Mouse (Mus musculus): ENCODE results near the gene Fam84b.

The Fam84b gene

GRCm38 (mm10) chr15:60832586-60832985 is 21.0 kb downstream of the Fam84b start:
- DNase-seq (ENCODE audit: low spot score in 2 of 2): no peak

DNA sequence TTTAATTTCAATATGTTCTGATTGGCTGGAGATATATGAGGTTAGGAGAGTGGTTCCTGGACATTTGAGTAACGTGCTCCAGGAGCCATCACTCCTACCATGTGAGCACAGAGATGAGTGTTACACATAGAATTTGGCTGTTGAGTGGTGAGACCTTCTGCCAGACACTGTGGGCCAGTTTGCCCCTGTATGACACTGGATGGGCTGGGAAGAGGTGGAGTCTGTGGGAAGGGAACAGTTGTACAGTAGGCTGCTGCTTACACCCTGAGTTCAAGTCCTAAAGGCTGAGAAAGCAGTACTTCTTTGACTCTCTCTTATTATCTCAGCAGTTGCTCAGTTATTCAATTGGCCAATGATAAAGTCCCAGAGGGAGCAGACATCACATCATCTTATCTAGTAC is 27.4 kb downstream of the Fam84b start:
- DNase-seq (ENCODE audit: low spot score in 2 of 2): no peak

DNA sequence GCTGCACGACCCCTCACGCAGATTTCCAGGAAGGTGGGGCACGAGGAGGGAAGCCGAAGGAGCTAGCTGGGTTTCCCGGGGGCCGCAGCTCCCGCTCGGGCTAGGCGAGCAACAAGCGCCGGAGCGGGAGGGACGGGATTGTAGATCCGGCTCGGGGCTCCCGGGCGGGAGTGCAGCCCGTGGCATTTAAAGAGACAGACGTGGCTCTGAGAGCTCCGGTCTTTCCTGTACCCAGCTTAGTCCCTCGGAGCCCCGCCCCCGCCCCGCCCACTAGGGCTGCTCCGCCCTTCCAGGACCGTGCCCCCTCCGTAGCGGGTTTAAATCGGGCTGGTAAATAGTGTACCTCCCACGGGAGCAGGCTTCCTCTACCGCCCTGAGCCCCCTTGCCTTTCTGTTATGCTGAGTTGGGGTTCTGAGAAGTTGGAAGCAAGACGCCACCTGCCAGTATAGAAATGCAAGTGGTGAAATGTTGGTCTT is 28.8 kb downstream of the Fam84b start:
- peak; percentile 93 to 96 for DNase-seq (ENCODE audit: low spot score in 2 of 2)

GRCm38 (mm10) chr15:60823870-60824709 is 29.5 kb downstream of the Fam84b start:
- DNase-seq (ENCODE audit: low spot score in 2 of 2): peak in 1 of 2 experiments; percentile 29

GRCm38 (mm10) chr15:60823620-60823869 is 30.0 kb downstream of the Fam84b start:
- peak in 1 of 2 experiments; percentile 47 for DNase-seq (ENCODE audit: low spot score in 2 of 2)

- DNase-seq (ENCODE audit: low spot score in 2 of 2): peak; percentile 88 to 90
These were observed 30.6 kb downstream of the Fam84b start for GRCm38 (mm10) chr15:60822803-60823619.

DNA sequence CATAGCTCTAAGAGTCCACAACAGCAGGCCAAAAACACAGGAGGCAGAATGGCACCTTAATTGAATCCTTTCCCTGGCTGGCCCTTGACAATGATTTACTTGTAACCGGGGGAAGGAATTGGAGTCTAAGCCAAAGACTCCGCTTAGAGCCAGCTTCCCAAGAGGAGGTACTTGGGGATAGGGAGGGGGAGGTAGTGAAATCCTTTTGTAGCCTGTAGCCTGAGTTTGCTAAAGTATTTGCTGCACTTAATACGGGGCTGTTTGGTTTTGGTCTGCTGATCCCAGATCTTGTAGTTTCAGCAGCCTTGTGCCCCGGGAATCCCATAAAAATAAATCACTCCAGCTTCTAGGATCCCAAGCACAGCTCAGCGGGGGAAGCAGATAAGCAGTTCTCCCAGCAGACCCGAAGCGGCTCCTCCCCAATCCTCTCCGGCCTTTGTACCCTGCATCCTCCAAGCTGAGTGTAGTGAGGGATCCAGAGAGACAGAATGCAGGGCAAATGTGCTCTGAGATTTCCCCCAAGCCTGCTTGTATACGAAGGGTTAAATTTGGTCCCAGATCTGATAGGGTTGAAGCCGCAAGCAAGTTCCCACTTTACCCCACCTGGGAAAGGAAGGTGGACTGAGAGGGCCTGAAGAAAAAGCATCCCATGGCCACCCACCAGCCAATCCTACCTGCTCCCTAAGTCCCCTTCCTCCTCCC is 31.3 kb downstream of the Fam84b start:
- peak; percentile 37 to 38 for DNase-seq (ENCODE audit: low spot score in 2 of 2)

DNA sequence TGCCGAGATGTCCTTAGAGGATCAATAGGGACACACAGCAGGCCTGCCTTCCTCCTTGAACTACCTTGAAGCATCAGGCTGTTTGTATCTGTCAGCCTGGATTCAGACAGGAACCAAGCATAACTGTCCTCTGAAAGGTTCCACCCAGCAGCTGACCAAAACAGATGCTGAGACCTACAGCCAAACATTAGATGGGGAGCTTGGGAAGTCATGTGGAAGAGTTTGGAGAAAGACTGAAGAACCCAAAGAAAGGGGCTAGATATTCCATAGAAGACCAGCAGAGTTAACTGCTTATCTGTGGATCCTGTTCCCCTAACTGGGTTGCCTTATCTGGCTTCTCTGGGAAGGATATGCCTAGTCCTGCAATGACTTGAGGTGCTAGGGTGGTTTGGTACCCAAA is 35.1 kb downstream of the Fam84b start:
- no peak for DNase-seq (ENCODE audit: low spot score in 2 of 2)

DNA sequence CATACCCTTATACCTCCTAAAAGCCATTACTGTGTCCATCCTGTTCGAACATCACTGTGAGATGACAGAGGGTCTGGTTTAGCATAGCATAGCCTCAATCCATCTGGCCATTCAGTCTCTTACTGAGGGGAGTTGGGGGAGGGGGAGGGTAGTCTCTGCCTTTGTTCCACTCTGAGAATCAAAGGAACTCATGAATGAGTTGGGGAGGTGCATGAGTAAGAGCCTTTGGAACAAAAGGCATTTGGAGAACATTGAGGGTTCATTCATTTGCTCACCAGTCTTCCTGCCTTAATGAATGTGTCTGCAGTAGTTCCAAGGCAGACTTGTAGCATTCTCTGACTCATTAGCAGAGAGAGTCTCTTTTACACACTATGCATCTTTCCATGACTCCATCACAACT is 37.1 kb downstream of the Fam84b start:
- DNase-seq (ENCODE audit: low spot score in 2 of 2): no peak

- no peak for DNase-seq (ENCODE audit: low spot score in 2 of 2)
These were observed 39.0 kb downstream of the Fam84b start for GRCm38 (mm10) chr15:60814542-60814941.

GRCm38 (mm10) chr15:60793041-60793673 is 60.4 kb downstream of the Fam84b start:
- no peak for DNase-seq (ENCODE audit: low spot score in 2 of 2)

- DNase-seq (ENCODE audit: low spot score in 2 of 2): no peak
These were observed 64.5 kb downstream of the Fam84b start for GRCm38 (mm10) chr15:60789084-60789483.

DNA sequence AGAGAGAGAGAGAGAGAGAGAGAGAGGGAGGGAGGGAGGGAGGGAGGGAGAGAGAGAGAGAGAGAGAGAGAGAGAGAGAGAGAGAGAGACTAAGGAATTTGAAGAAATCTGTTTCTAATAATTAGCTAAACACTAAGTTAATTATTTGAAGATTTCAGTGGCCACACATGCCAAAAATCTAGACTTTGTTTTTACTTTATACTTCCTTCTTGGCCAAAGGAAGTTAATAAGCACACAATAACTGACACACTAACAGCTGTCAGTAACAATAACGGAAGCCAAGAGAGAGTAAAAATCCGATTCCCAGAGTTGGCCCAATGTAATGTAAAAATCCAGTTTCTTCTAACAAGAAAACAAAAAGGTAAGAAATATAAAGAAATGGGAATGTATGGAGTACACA is 69.8 kb downstream of the Fam84b start:
- no peak for DNase-seq (ENCODE audit: low spot score in 2 of 2)

GRCm38 (mm10) chr15:60779531-60779973 is 74.0 kb downstream of the Fam84b start:
- DNase-seq (ENCODE audit: low spot score in 2 of 2): no peak

DNA sequence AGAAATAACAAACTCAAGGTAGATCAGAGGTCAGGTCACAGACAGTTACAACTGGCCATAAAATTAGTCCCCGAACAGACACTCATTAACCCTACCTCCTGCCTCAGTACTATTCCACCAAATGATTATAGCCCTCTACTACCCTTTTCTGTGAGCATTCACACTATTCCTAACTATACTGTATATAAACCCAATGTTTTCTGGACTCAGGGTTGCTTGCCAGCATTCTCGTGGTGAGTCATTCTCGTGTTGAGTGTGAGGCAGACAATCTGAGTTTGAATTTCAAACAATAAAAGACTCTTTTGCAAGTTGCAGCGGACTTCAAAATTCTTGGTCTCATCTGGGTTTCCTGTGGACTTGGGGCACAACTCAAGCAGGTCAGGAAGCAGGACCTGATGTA is 74.5 kb downstream of the Fam84b start:
- DNase-seq (ENCODE audit: low spot score in 2 of 2): peak in 1 of 2 experiments; percentile 24
